In genomic region chr19:34825946-34826655, GRCm38 (mm10) we compare ENCODE assay signal across 9 mouse cellular contexts. TPM values are rescaled to one million over a fixed set of nuclear protein-coding genes. Genes with fewer than 3 reads are reported as not detected.
DNase-seq lines count a peak whose midpoint lies in the region; ATAC-seq and TF ChIP-seq lines count a peak whose summit lies in the region.
"Had no signal": no experiment of that assay in that cellular context is flagged by ENCODE, and none has a peak within 500 bp of the region (broad histone marks: within the 10 kb centered on the region; RNA-seq: fewer than 3 reads in every experiment).

No protein-coding gene starts in this region.

- ATAC-seq in hindbrain, embryonic 12.5 days (ENCODE audit: low FRiP score) = no peak
- ATAC-seq in embryonic facial prominence, embryonic 11.5 days (replicated peaks; ENCODE audit: insufficient number of reproducible peaks, low FRiP score, low TSS enrichment, low read depth) = no peak
- no peak for ATAC-seq in intestine, postnatal 0 days

- no peak overlapping the region for H3K4me2 ChIP-seq in hindbrain, embryonic 12.5 days (replicated peaks)
- no peak overlapping the region for H3K4me2 ChIP-seq in embryonic facial prominence, embryonic 11.5 days (ENCODE audit: low read depth, low read length)
- no peak overlapping the region for H3K4me2 ChIP-seq in intestine, postnatal 0 days (replicated peaks; ENCODE audit: low read depth)
- H3K4me2 ChIP-seq: stomach, embryonic 15.5 days had no signal

- H3K4me3 ChIP-seq in hindbrain, embryonic 10.5 days = no peak overlapping the region
- no peak overlapping the region for H3K4me3 ChIP-seq in hindbrain, embryonic 12.5 days
- no peak overlapping the region for H3K4me3 ChIP-seq in embryonic facial prominence, embryonic 11.5 days (ENCODE audit: low read depth, low read length)
- no peak overlapping the region for H3K4me3 ChIP-seq in intestine, postnatal 0 days (ENCODE audit: low read depth, low read length)
- no peak overlapping the region for H3K4me3 ChIP-seq in lung, adult 2 months (replicated peaks; ENCODE audit: extremely low read depth, low read depth, low read length)
- no peak overlapping the region for H3K4me3 ChIP-seq in small intestine, adult 2 months (ENCODE audit: low read depth, low read length)
- H3K4me3 ChIP-seq: stomach, embryonic 15.5 days had no signal

- no peak overlapping the region for H3K9ac ChIP-seq in hindbrain, embryonic 12.5 days
- no peak overlapping the region for H3K9ac ChIP-seq in embryonic facial prominence, embryonic 11.5 days (replicated peaks; ENCODE audit: low read length)
- H3K9ac ChIP-seq in intestine, postnatal 0 days (ENCODE audit: low read depth, low read length) = no peak overlapping the region
- H3K9ac ChIP-seq: stomach, embryonic 15.5 days had no signal

- no peak overlapping the region for H3K27ac ChIP-seq in hindbrain, embryonic 10.5 days
- H3K27ac ChIP-seq in hindbrain, embryonic 12.5 days = no peak overlapping the region
- H3K27ac ChIP-seq in embryonic facial prominence, embryonic 11.5 days (replicated peaks; ENCODE audit: low read depth, low read length) = no peak overlapping the region
- H3K27ac ChIP-seq in intestine, postnatal 0 days (ENCODE audit: low read depth, low read length) = no peak overlapping the region
- H3K27ac ChIP-seq in small intestine, adult 2 months (ENCODE audit: insufficient read depth, low read depth, low read length) = no peak overlapping the region
- H3K27ac ChIP-seq: stomach, embryonic 15.5 days had no signal

- peak; percentile 76 for TF ChIP-seq CTCF in intestine, postnatal 0 days (IDR thresholded peaks at IDR 0.05; ENCODE audit: low read depth)
- peak; percentile 54 for TF ChIP-seq CTCF in lung, adult 2 months (IDR thresholded peaks at IDR 0.05; ENCODE audit: insufficient read depth, low read length)
- TF ChIP-seq CTCF in small intestine, adult 2 months (IDR thresholded peaks at IDR 0.05; ENCODE audit: extremely low read depth, insufficient read length, insufficient replicate concordance, low read depth, low read length) = peak; percentile 69; the same call in 1 of the 2 replicates

- no peaks in the 10 kb centered on the region for H3K9me3 ChIP-seq in hindbrain, embryonic 10.5 days
- H3K9me3 ChIP-seq in hindbrain, embryonic 12.5 days (replicated peaks) = no peaks in the 10 kb centered on the region
- H3K9me3 ChIP-seq in embryonic facial prominence, embryonic 11.5 days (replicated peaks; ENCODE audit: control insufficient read depth, low read length) = no peaks in the 10 kb centered on the region
- H3K9me3 ChIP-seq in intestine, postnatal 0 days (ENCODE audit: control insufficient read depth) = no peaks in the 10 kb centered on the region
- H3K9me3 ChIP-seq: stomach, embryonic 15.5 days had no signal

- no peaks in the 10 kb centered on the region for H3K27me3 ChIP-seq in hindbrain, embryonic 10.5 days (ENCODE audit: insufficient read depth, poor library complexity, severe bottlenecking)
- no peaks in the 10 kb centered on the region for H3K27me3 ChIP-seq in hindbrain, embryonic 12.5 days
- no peaks in the 10 kb centered on the region for H3K27me3 ChIP-seq in embryonic facial prominence, embryonic 11.5 days (ENCODE audit: control insufficient read depth, insufficient read depth, low read length)
- no peaks in the 10 kb centered on the region for H3K27me3 ChIP-seq in intestine, postnatal 0 days (replicated peaks; ENCODE audit: control insufficient read depth, insufficient read depth, low read length)
- no peaks in the 10 kb centered on the region for H3K27me3 ChIP-seq in small intestine, adult 2 months (ENCODE audit: control insufficient read depth, insufficient read depth, low read length)
- H3K27me3 ChIP-seq: stomach, embryonic 15.5 days had no signal

- no peak for TF ChIP-seq POLR2A in lung, adult 2 months (IDR thresholded peaks at IDR 0.05; ENCODE audit: borderline replicate concordance, extremely low read depth, low read depth, low read length)
- no peak for TF ChIP-seq POLR2A in small intestine, adult 2 months (IDR thresholded peaks at IDR 0.05; ENCODE audit: low read depth, low read length)

- H3K4me1 ChIP-seq in hindbrain, embryonic 10.5 days (replicated peaks) = no peaks in the 10 kb centered on the region
- no peaks in the 10 kb centered on the region for H3K4me1 ChIP-seq in hindbrain, embryonic 12.5 days
- no peaks in the 10 kb centered on the region for H3K4me1 ChIP-seq in embryonic facial prominence, embryonic 11.5 days (ENCODE audit: control insufficient read depth, insufficient read depth, low read length)
- no peaks in the 10 kb centered on the region for H3K4me1 ChIP-seq in intestine, postnatal 0 days (replicated peaks; ENCODE audit: control insufficient read depth, insufficient read depth, low read length)
- no peaks in the 10 kb centered on the region for H3K4me1 ChIP-seq in lung, adult 2 months (ENCODE audit: control insufficient read depth, insufficient read depth, low read length)
- no peaks in the 10 kb centered on the region for H3K4me1 ChIP-seq in small intestine, adult 2 months (ENCODE audit: control insufficient read depth, insufficient read depth, insufficient read length, low read length)
- H3K4me1 ChIP-seq: stomach, embryonic 15.5 days had no signal

- DNase-seq in hindbrain, embryonic 10.5 days (ENCODE audit: low spot score) = peak; percentile 26
- peak; percentile 70 for DNase-seq in CD4-positive, CD25-positive, alpha-beta regulatory T cell, adult 2 months (ENCODE audit: low read depth, low spot score)
- peak; percentile 53 for DNase-seq in adrenal gland, postnatal 25 days
- DNase-seq in embryonic facial prominence, embryonic 11.5 days (ENCODE audit: low spot score) = peak; percentile 69
- DNase-seq in lung, adult 2 months = peak; percentile 30

- peaks cover 18% of the 10 kb centered on the region; the same call in 1 of the 2 replicates for H3K36me3 ChIP-seq in hindbrain, embryonic 10.5 days
- no peaks in the 10 kb centered on the region for H3K36me3 ChIP-seq in hindbrain, embryonic 12.5 days
- H3K36me3 ChIP-seq in embryonic facial prominence, embryonic 11.5 days (replicated peaks; ENCODE audit: control insufficient read depth, insufficient read depth, low read depth, low read length) = no peaks in the 10 kb centered on the region
- 0 out of 2 replicates have a peak, but pooled peaks cover 5% of the 10 kb centered on the region for H3K36me3 ChIP-seq in intestine, postnatal 0 days (ENCODE audit: control insufficient read depth, insufficient read depth)
- H3K36me3 ChIP-seq in small intestine, adult 2 months (ENCODE audit: control insufficient read depth, insufficient read depth, low read length) = peaks cover 1% of the 10 kb centered on the region
- H3K36me3 ChIP-seq: stomach, embryonic 15.5 days had no signal

- 73% methylated on average over 13 of the region's 13 CpGs for WGBS in hindbrain, embryonic 10.5 days
- WGBS in hindbrain, embryonic 12.5 days = 72% methylated on average over 13 of the region's 13 CpGs
- 68% methylated on average over 13 of the region's 13 CpGs for WGBS in embryonic facial prominence, embryonic 11.5 days
- 72% methylated on average over 13 of the region's 13 CpGs for WGBS in intestine, postnatal 0 days
- 65% methylated on average over 13 of the region's 13 CpGs for whole genome bisulfite sequencing in lung, adult 2 months
- 62% methylated on average over 13 of the region's 13 CpGs for WGBS in small intestine, adult 2 months

RNA-seq across cellular contexts. Expression of gene Pank1, which starts 53.2 kb away (rescaled TPM):
- 5.6 and 6.2 TPM in 2 replicates for polyA plus RNA-seq in hindbrain, embryonic 10.5 days (2016; fragmentation: Nextera tagmentation; extraction: Ambion mirVana)
- polyA plus RNA-seq in hindbrain, embryonic 12.5 days (2016; fragmentation: Nextera tagmentation; extraction: Ambion mirVana) = 8.5 and 8.6 TPM in 2 replicates
- total RNA-seq in adrenal gland, postnatal 25 days (2021) = 101 and 105 TPM in 2 replicates
- 9.7 and 10.9 TPM in 2 replicates for polyA plus RNA-seq in embryonic facial prominence, embryonic 11.5 days (2014; fragmentation: Nextera tagmentation; extraction: Ambion mirVana)
- 3.7 and 4.4 TPM in 2 replicates for polyA plus RNA-seq in intestine, postnatal 0 days (2015; fragmentation: Nextera tagmentation; extraction: Ambion mirVana)
- 1.4 and 2.6 TPM in 2 replicates for polyA plus RNA-seq in lung, adult 2 months (2012; rRNA removed)
- 1.0 and 1.1 TPM in 2 replicates for polyA plus RNA-seq in small intestine, adult 2 months (2012; rRNA removed)
